Mouse (Mus musculus): ENCODE results near the gene Ugt3a2. TPM values are rescaled to one million over a fixed set of nuclear protein-coding genes. Genes with fewer than 3 reads are reported as not detected.

The Ugt3a2 gene
- polyA plus RNA-seq, 1 experiment from 2014 or later: not detected

Other genes starting within 250 kb of the Ugt3a2 start
- gene Lmbrd2, start 195.0 kb upstream of the Ugt3a2 start, polyA plus RNA-seq (2015; fragmentation: Nextera tagmentation; extraction: Ambion mirVana): 3.2 and 4.4 TPM in 2 replicates
- 22.4 and 25.7 TPM in 2 replicates for gene Skp2, start 180.1 kb upstream of the Ugt3a2 start, polyA plus RNA-seq (2015; fragmentation: Nextera tagmentation; extraction: Ambion mirVana)
- not detected in 2 replicates for gene Ugt3a1, start 58.7 kb upstream of the Ugt3a2 start, polyA plus RNA-seq (2015; fragmentation: Nextera tagmentation; extraction: Ambion mirVana)
- 2.1 and 2.4 TPM in 2 replicates for gene Capsl, start 100.5 kb downstream of the Ugt3a2 start, polyA plus RNA-seq (2015; fragmentation: Nextera tagmentation; extraction: Ambion mirVana)
- gene Il7r, start 194.6 kb downstream of the Ugt3a2 start, polyA plus RNA-seq (2015; fragmentation: Nextera tagmentation; extraction: Ambion mirVana): 0.14 TPM in 1 of 2 replicates, not detected in the other

All from neural tube, embryonic 13.5 days (tissue).